Mouse (Mus musculus): ENCODE measurements around the gene Nip7. TPM values are rescaled to one million over a fixed set of nuclear protein-coding genes. Genes with fewer than 3 reads are reported as not detected.
A peak's percentile ranks its signal among the peaks of the same experiment; 100 is the strongest.
"Not testable (repeated sequence)": the region's sequence is repeated elsewhere in the genome, so short reads cannot be mapped to it uniquely, and the experiment has no call there.

Gene Nip7
- polyA plus RNA-seq, 1 experiment from 2014 or later = 93.6 TPM

DNA sequence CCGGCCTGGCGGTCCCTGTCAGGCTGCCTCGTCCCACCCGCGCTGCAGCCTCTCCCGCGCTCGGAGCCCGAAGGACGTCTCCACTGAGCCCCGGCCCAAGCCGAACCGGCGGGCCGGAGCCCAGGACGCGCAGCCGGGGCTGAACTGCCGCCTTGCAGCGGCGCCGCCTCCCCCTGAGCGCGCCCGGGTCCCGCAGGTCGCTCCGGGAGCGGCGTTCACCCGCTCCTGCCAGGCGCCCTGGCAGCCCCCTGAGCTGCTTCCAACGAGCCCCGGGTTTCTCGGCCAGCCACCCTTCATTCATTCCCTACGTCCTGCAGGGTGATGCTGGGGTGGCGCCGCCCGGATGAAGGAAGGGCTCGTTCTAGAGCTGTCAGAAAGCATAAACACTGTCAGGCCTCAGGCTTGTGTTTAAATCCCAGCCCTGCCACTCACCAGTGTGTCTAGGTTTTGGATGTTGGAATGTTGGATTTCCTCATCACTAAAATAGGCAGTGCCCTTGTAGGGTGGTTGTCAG lies 25.0 kb upstream of the Nip7 start:
- Histone ChIP-seq H3K9me3 (ENCODE audit: control insufficient read depth, low read depth, low read length) (no peaks in the 10 kb centered on the region), H3K36me3 (ENCODE audit: control insufficient read depth, insufficient read depth, low read length) (peaks cover 2% of the 10 kb centered on the region), H3K4me1 (ENCODE audit: control insufficient read depth, insufficient read depth, low read length) (peaks cover 12% of the 10 kb centered on the region; the same call in 1 of the 2 replicates), H3K27me3 (ENCODE audit: control insufficient read depth, insufficient read depth, low read length) (no peaks in the 10 kb centered on the region), H3K4me3 (ENCODE audit: low read depth, low read length) (peak overlapping the region; percentile 95), H3K27ac (ENCODE audit: low read length) (peak overlapping the region; percentile 66; the same call in 1 of the 2 replicates), H3K4me2 (replicated peaks; ENCODE audit: low read depth, low read length) (peak overlapping the region; percentile 73), H3K9ac (replicated peaks; ENCODE audit: low read depth, low read length) (peak overlapping the region; percentile 88)
- ATAC-seq (ENCODE audit: insufficient number of reproducible peaks, insufficient read depth, low FRiP score, low read depth) = no peak
- 0% methylated on average over 40 of the region's 40 CpGs for WGBS

- WGBS = 96% methylated on average over 2 of the region's 2 CpGs
- ATAC-seq (ENCODE audit: insufficient number of reproducible peaks, insufficient read depth, low FRiP score, low read depth); H3K36me3 ChIP-seq (ENCODE audit: control insufficient read depth, insufficient read depth, low read length); H3K9me3 ChIP-seq (ENCODE audit: control insufficient read depth, low read depth, low read length); H3K9ac ChIP-seq (replicated peaks; ENCODE audit: low read depth, low read length); H3K27me3 ChIP-seq (ENCODE audit: control insufficient read depth, insufficient read depth, low read length); H3K4me3 ChIP-seq (ENCODE audit: low read depth, low read length); H3K4me2 ChIP-seq (replicated peaks; ENCODE audit: low read depth, low read length); H3K27ac ChIP-seq (ENCODE audit: low read length): not testable (repeated sequence)
- peaks cover 12% of the 10 kb centered on the region; the same call in 1 of the 2 replicates for H3K4me1 ChIP-seq (ENCODE audit: control insufficient read depth, insufficient read depth, low read length)
These were observed 23.1 kb upstream of the Nip7 start for GRCm38 (mm10) chr8:107033609-107034008.

- no peak overlapping the region for H3K4me2 ChIP-seq (replicated peaks; ENCODE audit: low read depth, low read length)
- H3K4me3 ChIP-seq (ENCODE audit: low read depth, low read length) = no peak overlapping the region
- WGBS = 91% methylated on average over 3 of the region's 3 CpGs
- peaks cover 25% of the 10 kb centered on the region for H3K36me3 ChIP-seq (ENCODE audit: control insufficient read depth, insufficient read depth, low read length)
- no peaks in the 10 kb centered on the region for H3K9me3 ChIP-seq (ENCODE audit: control insufficient read depth, low read depth, low read length)
- no peak overlapping the region for H3K9ac ChIP-seq (replicated peaks; ENCODE audit: low read depth, low read length)
- H3K27ac ChIP-seq (ENCODE audit: low read length) = no peak overlapping the region
- no peak for ATAC-seq (ENCODE audit: insufficient number of reproducible peaks, insufficient read depth, low FRiP score, low read depth)
- no peaks in the 10 kb centered on the region for H3K27me3 ChIP-seq (ENCODE audit: control insufficient read depth, insufficient read depth, low read length)
- H3K4me1 ChIP-seq (ENCODE audit: control insufficient read depth, insufficient read depth, low read length) = peaks cover 12% of the 10 kb centered on the region; the same call in 1 of the 2 replicates
These were observed 21.0 kb upstream of the Nip7 start for GRCm38 (mm10) chr8:107035641-107036040.

- peaks cover 12% of the 10 kb centered on the region; the same call in 1 of the 2 replicates for H3K4me1 ChIP-seq (ENCODE audit: control insufficient read depth, insufficient read depth, low read length)
- no peak for ATAC-seq (ENCODE audit: insufficient number of reproducible peaks, insufficient read depth, low FRiP score, low read depth)
- no peak overlapping the region for H3K4me2 ChIP-seq (replicated peaks; ENCODE audit: low read depth, low read length)
- H3K36me3 ChIP-seq (ENCODE audit: control insufficient read depth, insufficient read depth, low read length) = peaks cover 31% of the 10 kb centered on the region
- 80% methylated on average over 8 of the region's 8 CpGs for WGBS
- H3K9me3 ChIP-seq (ENCODE audit: control insufficient read depth, low read depth, low read length) = no peaks in the 10 kb centered on the region
- H3K9ac ChIP-seq (replicated peaks; ENCODE audit: low read depth, low read length) = no peak overlapping the region
- H3K27me3 ChIP-seq (ENCODE audit: control insufficient read depth, insufficient read depth, low read length) = no peaks in the 10 kb centered on the region
- H3K27ac ChIP-seq (ENCODE audit: low read length) = no peak overlapping the region
- H3K4me3 ChIP-seq (ENCODE audit: low read depth, low read length) = no peak overlapping the region
These were observed 20.1 kb upstream of the Nip7 start for GRCm38 (mm10) chr8:107036626-107037025.

DNA sequence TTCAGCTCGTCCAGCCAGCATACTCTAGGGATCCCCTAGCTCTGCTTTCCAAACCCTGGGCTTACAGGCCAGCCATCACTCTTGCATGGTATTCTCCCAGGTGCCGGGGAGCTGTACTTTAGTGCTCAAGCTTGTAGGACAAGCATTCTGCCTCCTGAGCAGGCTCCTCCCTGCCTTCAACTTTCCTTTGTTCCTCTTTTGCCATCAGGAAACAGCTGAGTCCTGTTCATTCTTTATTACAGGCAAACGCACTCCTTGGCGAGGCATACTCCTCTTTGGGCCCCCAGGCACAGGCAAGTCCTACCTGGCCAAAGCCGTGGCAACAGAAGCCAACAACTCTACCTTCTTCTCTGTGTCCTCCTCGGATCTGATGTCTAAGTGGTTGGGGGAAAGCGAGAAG lies 16.0 kb upstream of the Nip7 start:
- Histone ChIP-seq H3K27ac (ENCODE audit: low read length) (no peak overlapping the region), H3K4me2 (replicated peaks; ENCODE audit: low read depth, low read length) (no peak overlapping the region), H3K4me1 (ENCODE audit: control insufficient read depth, insufficient read depth, low read length) (no peaks in the 10 kb centered on the region), H3K4me3 (ENCODE audit: low read depth, low read length) (no peak overlapping the region), H3K9me3 (ENCODE audit: control insufficient read depth, low read depth, low read length) (no peaks in the 10 kb centered on the region), H3K9ac (replicated peaks; ENCODE audit: low read depth, low read length) (no peak overlapping the region), H3K27me3 (ENCODE audit: control insufficient read depth, insufficient read depth, low read length) (no peaks in the 10 kb centered on the region), H3K36me3 (ENCODE audit: control insufficient read depth, insufficient read depth, low read length) (peaks cover 68% of the 10 kb centered on the region)
- WGBS = 79% methylated on average over 7 of the region's 7 CpGs
- no peak for ATAC-seq (ENCODE audit: insufficient number of reproducible peaks, insufficient read depth, low FRiP score, low read depth)

GRCm38 (mm10) chr8:107045478-107045877 lies 11.2 kb upstream of the Nip7 start:
- 88% methylated on average over 6 of the region's 6 CpGs for WGBS
- no peak for ATAC-seq (ENCODE audit: insufficient number of reproducible peaks, insufficient read depth, low FRiP score, low read depth)
- Histone ChIP-seq H3K9ac (replicated peaks; ENCODE audit: low read depth, low read length) (no peak overlapping the region), H3K9me3 (ENCODE audit: control insufficient read depth, low read depth, low read length) (no peaks in the 10 kb centered on the region), H3K27ac (ENCODE audit: low read length) (no peak overlapping the region), H3K27me3 (ENCODE audit: control insufficient read depth, insufficient read depth, low read length) (no peaks in the 10 kb centered on the region), H3K4me2 (replicated peaks; ENCODE audit: low read depth, low read length) (no peak overlapping the region), H3K36me3 (ENCODE audit: control insufficient read depth, insufficient read depth, low read length) (peaks cover 64% of the 10 kb centered on the region), H3K4me1 (ENCODE audit: control insufficient read depth, insufficient read depth, low read length) (peaks cover 13% of the 10 kb centered on the region; the same call in 1 of the 2 replicates), H3K4me3 (ENCODE audit: low read depth, low read length) (no peak overlapping the region)

GRCm38 (mm10) chr8:107046976-107047375 lies 9.7 kb upstream of the Nip7 start:
- no peak overlapping the region for H3K27ac ChIP-seq (ENCODE audit: low read length)
- H3K36me3 ChIP-seq (ENCODE audit: control insufficient read depth, insufficient read depth, low read length) = peaks cover 65% of the 10 kb centered on the region
- WGBS = 78% methylated on average over 5 of the region's 5 CpGs
- H3K9ac ChIP-seq (replicated peaks; ENCODE audit: low read depth, low read length) = no peak overlapping the region
- H3K27me3 ChIP-seq (ENCODE audit: control insufficient read depth, insufficient read depth, low read length) = no peaks in the 10 kb centered on the region
- H3K4me2 ChIP-seq (replicated peaks; ENCODE audit: low read depth, low read length) = peak overlapping the region; percentile 87; the same call in 1 of the 2 replicates
- ATAC-seq (ENCODE audit: insufficient number of reproducible peaks, insufficient read depth, low FRiP score, low read depth) = no peak
- no peaks in the 10 kb centered on the region for H3K9me3 ChIP-seq (ENCODE audit: control insufficient read depth, low read depth, low read length)
- H3K4me1 ChIP-seq (ENCODE audit: control insufficient read depth, insufficient read depth, low read length) = peaks cover 13% of the 10 kb centered on the region; the same call in 1 of the 2 replicates
- H3K4me3 ChIP-seq (ENCODE audit: low read depth, low read length) = no peak overlapping the region

DNA sequence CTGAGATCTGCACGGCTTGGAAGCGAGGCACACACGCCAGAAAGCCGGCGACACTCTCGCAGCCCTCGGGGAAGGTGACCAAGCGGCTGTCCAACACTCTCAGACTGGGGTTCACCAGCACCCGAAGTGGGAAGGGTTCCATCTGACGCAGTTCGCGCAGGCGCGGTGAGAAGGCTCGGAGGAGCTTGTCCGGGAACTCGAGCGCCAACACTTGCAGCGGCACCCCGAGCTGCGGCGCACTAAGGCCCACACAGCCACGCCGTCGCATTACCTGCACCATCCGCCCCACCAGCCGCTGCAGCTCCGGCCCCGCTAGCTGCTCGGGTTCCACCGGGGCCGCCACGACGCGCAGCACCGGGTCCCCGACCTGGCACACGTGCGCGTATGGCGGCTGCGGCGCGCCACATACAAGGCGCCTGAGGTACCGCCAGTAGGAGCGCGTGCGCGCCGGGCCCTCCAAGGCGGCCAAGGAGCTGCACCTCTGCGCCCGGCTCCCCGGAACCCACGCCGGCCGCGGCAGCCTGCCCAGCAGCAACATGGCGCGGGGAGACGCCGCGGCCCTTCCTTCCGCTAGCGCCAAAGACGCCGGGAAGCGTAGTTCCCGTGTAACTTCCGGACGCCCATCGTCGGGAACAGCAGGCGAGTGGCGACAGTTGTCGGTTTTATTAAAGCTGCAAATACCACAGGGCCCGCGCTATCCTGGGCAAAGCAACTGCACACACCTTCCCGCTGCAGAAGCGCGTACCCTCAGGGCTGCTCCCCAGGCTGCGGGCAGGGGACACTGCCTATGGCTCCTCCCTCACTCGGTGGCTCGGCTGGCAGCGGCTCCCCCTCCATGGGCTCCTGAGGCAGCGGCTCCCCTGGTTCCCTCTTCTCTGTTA lies 8.4 kb upstream of the Nip7 start, which contains the start of gene Pdf:
Gene Pdf, minus strand, starts transcription at position 554 of the 881 bp plus-strand sequence.
- Histone ChIP-seq H3K9me3 (ENCODE audit: control insufficient read depth, low read depth, low read length) (no peaks in the 10 kb centered on the region), H3K4me3 (ENCODE audit: low read depth, low read length) (peak within 1 kb of the TSS; percentile 90), H3K9ac (replicated peaks; ENCODE audit: low read depth, low read length) (peak within 1 kb of the TSS; percentile 81), H3K4me1 (ENCODE audit: control insufficient read depth, insufficient read depth, low read length) (peaks cover 13% of the 10 kb centered on the region; the same call in 1 of the 2 replicates), H3K4me2 (replicated peaks; ENCODE audit: low read depth, low read length) (peak within 1 kb of the TSS; percentile 87), H3K27ac (ENCODE audit: low read length) (peak within 1 kb of the TSS; percentile 95), H3K27me3 (ENCODE audit: control insufficient read depth, insufficient read depth, low read length) (no peaks in the 10 kb centered on the region), H3K36me3 (ENCODE audit: control insufficient read depth, insufficient read depth, low read length) (peaks cover 67% of the 10 kb centered on the region)
- WGBS = under 1% methylated on average over 86 of the region's 87 CpGs
- peak; percentile 81 for ATAC-seq (ENCODE audit: insufficient number of reproducible peaks, insufficient read depth, low FRiP score, low read depth)
